Mouse (Mus musculus) lung, embryonic 14.5 days (tissue): ENCODE measurements around the gene Sparcl1. TPM values are rescaled to one million over a fixed set of nuclear protein-coding genes. Genes with fewer than 3 reads are reported as not detected.

Experiments used
- ATAC-seq: fragments of 200-750 bp; cut with Nextera tagmentation; 2 replicates; pipeline ENCODE4 v1.8.0; 2017; ENCODE audit warnings: mild to moderate bottlenecking, moderate TSS enrichment, moderate library complexity; ENCODE audit not compliant: insufficient read depth
- DNase-seq: peaks from one replicate; pipeline ENCODE4 v3.0.0-alpha.2; 2015
- H3K27ac ChIP-seq: fragments of 300-500 bp; sonication (generic); 2 replicates; pipeline ENCODE4 v1.5.1; 2014; ENCODE audit warnings: low read depth, mild to moderate bottlenecking, moderate library complexity
- H3K27me3 ChIP-seq: fragments of 300-500 bp; sonication (generic); 2 replicates; pipeline ENCODE4 v1.6.1; 2014; ENCODE audit warnings: low read length, control low read depth; ENCODE audit not compliant: insufficient read depth
- H3K36me3 ChIP-seq: fragments of 300-500 bp; sonication (generic); 2 replicates; pipeline ENCODE4 v1.6.1; 2014; ENCODE audit warnings: control low read depth; ENCODE audit not compliant: insufficient read depth
- H3K4me1 ChIP-seq: fragments of 300-500 bp; sonication (generic); 2 replicates; pipeline ENCODE4 v1.6.1; 2014; ENCODE audit warnings: antibody characterized with exemption, control low read depth; ENCODE audit not compliant: insufficient read depth
- H3K4me2 ChIP-seq: fragments of 300-500 bp; sonication (generic); 2 replicates; pipeline ENCODE4 v1.6.1; 2014; ENCODE audit warnings: mild to moderate bottlenecking
- H3K4me3 ChIP-seq: fragments of 300-500 bp; sonication (generic); 2 replicates; pipeline ENCODE4 v1.5.1; 2014; ENCODE audit warnings: low read depth, low read length
- H3K9ac ChIP-seq: fragments of 300-500 bp; sonication (generic); 2 replicates; pipeline ENCODE4 v1.6.1; 2014
- H3K9me3 ChIP-seq: fragments of 300-500 bp; sonication (generic); 2 replicates; pipeline ENCODE4 v1.6.1; 2016; ENCODE audit warnings: low read depth, low read length, control low read depth
- CTCF ChIP-seq: IDR thresholded peaks from 2 replicates; pipeline ENCODE4 v1.5.1; 2016; ENCODE audit warnings: antibody characterized with exemption, low read depth
- WGBS: fragments of 180-500 bp; shearing (Covaris S2); extraction: QIAGEN DNeasy Blood & Tissue Kit; methylation state at CpG from one replicate; pipeline ENCODE4 v1.1.7; 2014; 5-methylcytosine and 5-hydroxymethylcytosine counted together
- microRNA-seq: library from miRNA; unstranded; fragments of <30 nt; microRNA quantifications from one replicate; pipeline ENCODE4, GENCODE M21; 2016; ENCODE audit warnings: borderline number of aligned reads
- polyA plus RNA-seq: library from polyadenylated mRNA; unstranded; fragments of >200 nt; fragmentation: Nextera tagmentation; extraction: Ambion mirVana; gene quantifications from 2 replicates; pipeline ENCODE4 v1.2.1, GENCODE M21; 2014

Sparcl1 gene
- polyA plus RNA-seq, 1 experiment from 2014 or later, result 296 TPM

- no peaks in the 10 kb centered on the region for H3K9me3 ChIP-seq
- no peak overlapping the region for H3K4me3 ChIP-seq
- WGBS, result 93% methylated on average over 2 of the region's 2 CpGs
- TF ChIP-seq CTCF, result no peak
- no peaks in the 10 kb centered on the region for H3K36me3 ChIP-seq
- no peak overlapping the region for H3K4me2 ChIP-seq
- DNase-seq, result no peak
- ATAC-seq, result no peak
- H3K27me3 ChIP-seq, result no peaks in the 10 kb centered on the region
- no peak overlapping the region for H3K27ac ChIP-seq
- H3K9ac ChIP-seq, result no peak overlapping the region
- H3K4me1 ChIP-seq, result 0 out of 2 replicates have a peak, but pooled peaks cover 3% of the 10 kb centered on the region
These were observed 70.6 kb downstream of the Sparcl1 start for GRCm38 (mm10) chr5:104042906-104043305.

DNA sequence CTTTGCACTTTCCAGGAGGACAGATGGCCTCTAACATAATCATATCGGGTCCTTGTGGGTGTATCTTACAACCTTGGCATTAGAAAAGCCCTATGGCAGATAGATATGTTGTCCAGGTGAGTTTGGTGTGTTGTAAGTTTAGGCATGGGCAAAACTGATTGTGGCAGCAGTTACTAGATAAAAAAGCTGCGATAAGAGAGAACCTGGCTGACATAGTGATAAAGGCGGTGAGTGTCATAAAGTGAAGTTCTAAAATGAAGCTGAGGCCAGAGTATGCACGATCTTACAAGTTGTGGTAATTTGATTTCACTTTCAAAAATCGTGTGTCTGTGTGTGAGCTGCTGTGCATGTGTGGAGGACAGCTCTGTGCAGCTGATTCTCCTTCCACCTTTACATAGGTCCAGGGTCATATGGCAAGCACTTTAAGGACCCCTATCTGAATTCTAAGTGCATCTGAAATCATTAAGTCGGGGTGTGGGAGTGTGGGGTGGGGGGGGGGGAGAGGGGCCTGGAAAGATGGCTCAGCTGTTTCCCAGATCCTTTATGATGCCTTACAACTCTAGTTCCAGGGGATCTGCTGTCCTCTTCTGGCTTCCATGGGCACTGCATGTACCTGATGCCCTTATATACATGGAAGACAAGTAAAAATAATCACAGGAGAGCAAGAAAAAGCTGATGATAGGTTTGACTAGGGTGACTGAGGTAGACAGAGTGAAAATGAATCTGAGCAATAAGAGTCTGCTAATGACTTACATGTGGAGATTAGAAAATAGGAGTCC, 74.2 kb downstream of the Sparcl1 start:
- ATAC-seq (no peak), DNase-seq (peak; percentile 69)
- no peaks in the 10 kb centered on the region for H3K27me3 ChIP-seq
- no peak overlapping the region for H3K27ac ChIP-seq
- H3K9me3 ChIP-seq, result no peaks in the 10 kb centered on the region
- WGBS, result 64% methylated on average over 6 of the region's 6 CpGs
- no peak overlapping the region for H3K9ac ChIP-seq
- H3K4me1 ChIP-seq, result no peaks in the 10 kb centered on the region
- H3K36me3 ChIP-seq, result no peaks in the 10 kb centered on the region
- H3K4me3 ChIP-seq, result no peak overlapping the region
- peak; percentile 74 for TF ChIP-seq CTCF
- H3K4me2 ChIP-seq, result no peak overlapping the region

GRCm38 (mm10) chr5:104036686-104037085, 76.8 kb downstream of the Sparcl1 start:
- DNase-seq, result no peak
- H3K9me3 ChIP-seq, result no peaks in the 10 kb centered on the region
- H3K9ac ChIP-seq, result no peak overlapping the region
- ATAC-seq, result no peak
- no peaks in the 10 kb centered on the region for H3K4me1 ChIP-seq
- H3K27ac ChIP-seq, result no peak overlapping the region
- H3K4me2 ChIP-seq, result no peak overlapping the region
- H3K4me3 ChIP-seq, result no peak overlapping the region
- H3K36me3 ChIP-seq, result no peaks in the 10 kb centered on the region
- TF ChIP-seq CTCF, result no peak
- 77% methylated on average over 1 of the region's 1 CpGs for WGBS
- H3K27me3 ChIP-seq, result no peaks in the 10 kb centered on the region

DNA sequence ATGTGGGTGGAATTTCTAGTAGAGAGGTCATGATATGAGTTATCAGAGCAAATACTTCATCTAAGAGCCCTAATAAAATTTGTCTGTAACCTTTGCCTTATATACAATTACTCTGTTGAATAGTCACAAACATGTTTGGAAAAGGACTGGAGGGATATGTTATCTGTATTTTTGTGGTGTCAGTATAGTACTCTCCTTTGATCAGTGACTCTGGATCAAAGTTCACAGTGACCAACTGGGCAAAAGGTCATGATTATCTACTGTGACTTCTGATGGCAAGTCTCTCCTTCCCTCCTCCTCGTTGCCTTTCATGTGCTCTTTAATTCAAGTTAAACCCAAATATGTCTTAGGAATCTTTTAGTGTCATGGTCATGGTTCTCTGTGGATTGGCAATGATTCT, 77.7 kb downstream of the Sparcl1 start:
- Histone ChIP-seq H3K4me3 (no peak overlapping the region), H3K9ac (no peak overlapping the region), H3K4me2 (no peak overlapping the region), H3K36me3 (no peaks in the 10 kb centered on the region), H3K27ac (no peak overlapping the region), H3K27me3 (no peaks in the 10 kb centered on the region), H3K9me3 (no peaks in the 10 kb centered on the region), H3K4me1 (no peaks in the 10 kb centered on the region)
- DNase-seq (no peak), ATAC-seq (no peak)
- WGBS, result 32% methylated on average over 1 of the region's 1 CpGs
- TF ChIP-seq CTCF, result no peak

DNA sequence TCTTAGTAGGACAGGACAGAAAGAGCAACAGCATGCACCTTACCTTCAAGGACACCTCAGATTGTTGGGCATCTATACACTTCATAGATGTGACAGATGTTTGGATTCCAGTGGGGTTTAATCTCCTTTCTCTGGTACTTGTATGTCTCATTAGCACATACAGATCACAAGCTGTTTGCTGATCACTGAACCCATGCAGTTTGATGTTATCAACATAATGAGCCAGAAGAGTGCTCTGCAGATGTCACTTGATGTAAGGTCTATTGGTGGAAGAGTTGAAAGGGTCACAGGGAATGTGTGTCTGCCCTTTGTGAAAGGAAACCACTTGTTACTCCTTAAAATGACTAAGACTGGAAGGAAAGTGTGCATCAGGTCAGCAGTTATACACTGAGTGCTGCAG, 78.5 kb downstream of the Sparcl1 start:
- ATAC-seq, result no peak
- no peak for TF ChIP-seq CTCF
- no peak overlapping the region for H3K4me3 ChIP-seq
- DNase-seq, result no peak
- no peak overlapping the region for H3K4me2 ChIP-seq
- no peaks in the 10 kb centered on the region for H3K4me1 ChIP-seq
- no peak overlapping the region for H3K9ac ChIP-seq
- no peaks in the 10 kb centered on the region for H3K36me3 ChIP-seq
- H3K9me3 ChIP-seq, result no peaks in the 10 kb centered on the region
- no peaks in the 10 kb centered on the region for H3K27me3 ChIP-seq
- H3K27ac ChIP-seq, result no peak overlapping the region

GRCm38 (mm10) chr5:104032434-104033097, 81.0 kb downstream of the Sparcl1 start:
- ATAC-seq (no peak), DNase-seq (no peak)
- Histone ChIP-seq H3K4me1 (no peaks in the 10 kb centered on the region), H3K36me3 (no peaks in the 10 kb centered on the region), H3K9me3 (no peaks in the 10 kb centered on the region), H3K9ac (no peak overlapping the region), H3K27me3 (no peaks in the 10 kb centered on the region), H3K4me3 (no peak overlapping the region), H3K27ac (no peak overlapping the region), H3K4me2 (no peak overlapping the region)
- no peak for TF ChIP-seq CTCF
- 57% methylated on average over 2 of the region's 2 CpGs for WGBS

Small RNA genes within 50 kb of the gene (microRNA-seq; reads per million reads assigned to microRNA genes)
- gene Mir5619, result 4.0 reads per million, percentile 14 among the genes with 10 or more reads in this experiment

Other genes starting within 250 kb of the Sparcl1 start
- gene Klhl8, start 202.5 kb downstream of the Sparcl1 start, polyA plus RNA-seq, result 9.4 and 11.1 TPM in 2 replicates
- 0.23 and 0.61 TPM in 2 replicates for gene Hsd17b13, start 136.3 kb downstream of the Sparcl1 start, polyA plus RNA-seq
- gene Hsd17b11, start 91.8 kb downstream of the Sparcl1 start, polyA plus RNA-seq, result 4.2 and 4.4 TPM in 2 replicates
- gene Nudt9, start 67.4 kb downstream of the Sparcl1 start, polyA plus RNA-seq, result 62.0 and 66.6 TPM in 2 replicates
- not detected in 2 replicates for gene Gm17660, start 36.1 kb downstream of the Sparcl1 start, polyA plus RNA-seq
- not detected in 2 replicates for gene Dspp, start 57.0 kb upstream of the Sparcl1 start, polyA plus RNA-seq
- gene Dmp1, start 88.9 kb upstream of the Sparcl1 start, polyA plus RNA-seq, result 0.47 and 0.86 TPM in 2 replicates
- 3.0 and 3.9 TPM in 2 replicates for gene Ibsp, start 185.4 kb upstream of the Sparcl1 start, polyA plus RNA-seq
- gene Mepe, start 211.6 kb upstream of the Sparcl1 start, polyA plus RNA-seq, result not detected in 2 replicates